Mouse (Mus musculus): ENCODE measurements around the gene Cenph.
A peak's percentile ranks its signal among the peaks of the same experiment; 100 is the strongest.

DNA sequence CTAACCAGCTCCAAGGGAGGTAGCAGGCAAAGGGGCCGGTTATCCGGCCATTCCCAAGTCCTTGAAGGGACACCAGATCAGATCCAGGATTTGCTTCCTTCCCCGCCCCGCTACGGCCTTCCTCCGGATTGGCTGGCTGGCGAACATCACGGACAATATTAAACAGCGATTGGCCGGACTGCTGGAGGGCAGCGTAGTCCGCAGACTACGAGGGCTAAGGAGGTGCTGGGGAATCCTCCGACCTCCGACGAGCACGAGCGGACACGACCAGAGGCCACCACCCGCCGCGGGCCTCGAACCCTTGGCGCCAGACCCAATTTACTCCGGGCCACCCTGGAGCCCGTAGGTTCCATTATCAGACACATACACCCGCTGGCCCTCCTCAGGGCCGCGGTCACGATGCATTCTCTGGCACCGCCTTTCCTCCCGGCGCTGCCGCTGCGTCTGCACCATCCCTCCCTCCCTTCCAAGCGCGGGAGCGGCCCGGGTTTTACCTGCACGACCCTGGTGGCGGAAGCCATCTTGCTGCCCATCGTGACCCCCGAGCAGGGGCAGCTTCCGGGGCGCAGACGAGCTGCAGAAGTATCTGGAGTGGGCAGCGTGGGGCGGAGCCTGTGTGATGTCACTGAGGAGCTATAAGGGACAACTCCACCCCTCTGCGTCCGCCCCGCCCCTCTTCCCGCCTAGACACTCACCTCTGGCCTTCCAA is 31.5 kb downstream of the Cenph start, which contains the start of gene Mrps36:
- TF ChIP-seq POLR2A (IDR thresholded peaks at IDR 0.05; ENCODE audit: control insufficient read depth, low read depth, low read length) (peak; percentile 56), CTCF (IDR thresholded peaks at IDR 0.05; ENCODE audit: control insufficient read depth, insufficient read depth, insufficient replicate concordance, low read depth, low read length) (0 out of 2 replicates have a peak, but pooled peaks have one; percentile 1)

All from testis, adult 2 months (tissue).